In genomic region chr13:8839111-8839510, GRCm38 (mm10) we compare ENCODE assay signal across 15 mouse cellular contexts. TPM values are rescaled to one million over a fixed set of nuclear protein-coding genes. Genes with fewer than 3 reads are reported as not detected.
DNase-seq lines count a peak whose midpoint lies in the region; ATAC-seq and TF ChIP-seq lines count a peak whose summit lies in the region.
"Had no signal": no experiment of that assay in that cellular context is flagged by ENCODE, and none has a peak within 500 bp of the region (broad histone marks: within the 10 kb centered on the region; RNA-seq: fewer than 3 reads in every experiment).

No protein-coding gene starts in this region.

- H3K4me3 ChIP-seq in kidney, adult 2 months (ENCODE audit: insufficient read depth, low read depth, low read length), result no peak overlapping the region
- H3K4me3 ChIP-seq in lung, embryonic 16.5 days (ENCODE audit: low read length), result no peak overlapping the region
- H3K4me3 ChIP-seq in heart, embryonic 16.5 days (ENCODE audit: low read length), result no peak overlapping the region
- H3K4me3 ChIP-seq in stomach, embryonic 16.5 days (replicated peaks; ENCODE audit: low read length), result no peak overlapping the region
- H3K4me3 ChIP-seq: hindbrain, embryonic 15.5 days; neural tube, embryonic 12.5 days had no signal

- no peak for TF ChIP-seq CTCF in kidney, adult 2 months (conservative IDR thresholded peaks at IDR 0.05; ENCODE audit: insufficient read depth, insufficient read length, low read depth, low read length)

- ATAC-seq in lung, embryonic 16.5 days (ENCODE audit: low read depth), result no peak
- ATAC-seq in heart, embryonic 16.5 days (replicated peaks; ENCODE audit: extremely low read depth, insufficient read depth, low FRiP score), result no peak
- no peak for ATAC-seq in stomach, embryonic 16.5 days (ENCODE audit: insufficient read depth, low FRiP score)
- ATAC-seq: midbrain, embryonic 16.5 days had no signal

- H3K9me3 ChIP-seq in lung, embryonic 16.5 days (ENCODE audit: control insufficient read depth, low read length), result no peaks in the 10 kb centered on the region
- H3K9me3 ChIP-seq in heart, embryonic 16.5 days (replicated peaks; ENCODE audit: control insufficient read depth, low read length), result no peaks in the 10 kb centered on the region
- H3K9me3 ChIP-seq in stomach, embryonic 16.5 days (replicated peaks; ENCODE audit: control insufficient read depth, low read length), result no peaks in the 10 kb centered on the region
- H3K9me3 ChIP-seq: G1E; hindbrain, embryonic 15.5 days; neural tube, embryonic 12.5 days had no signal

- peak overlapping the region; percentile 58 for H3K27ac ChIP-seq in kidney, adult 2 months (ENCODE audit: insufficient read depth, low read depth, low read length)
- peak overlapping the region; percentile 67 for H3K27ac ChIP-seq in lung, embryonic 16.5 days (ENCODE audit: low read length)
- peak overlapping the region; percentile 70 for H3K27ac ChIP-seq in heart, embryonic 16.5 days (ENCODE audit: low read length)
- H3K27ac ChIP-seq in stomach, embryonic 16.5 days (ENCODE audit: low read length), result peak overlapping the region; percentile 39
- H3K27ac ChIP-seq: hindbrain, embryonic 15.5 days; neural tube, embryonic 12.5 days had no signal

- no peaks in the 10 kb centered on the region for H3K27me3 ChIP-seq in kidney, adult 2 months (replicated peaks; ENCODE audit: control insufficient read depth, insufficient read depth, low read length)
- no peaks in the 10 kb centered on the region for H3K27me3 ChIP-seq in lung, embryonic 16.5 days (ENCODE audit: control insufficient read depth, insufficient read depth, low read depth, low read length)
- H3K27me3 ChIP-seq in heart, embryonic 16.5 days (ENCODE audit: control insufficient read depth, insufficient read depth, low read length), result no peaks in the 10 kb centered on the region
- no peaks in the 10 kb centered on the region for H3K27me3 ChIP-seq in stomach, embryonic 16.5 days (ENCODE audit: control insufficient read depth, insufficient read depth, low read length)
- H3K27me3 ChIP-seq: hindbrain, embryonic 15.5 days; neural tube, embryonic 12.5 days had no signal

- peaks cover 9% of the 10 kb centered on the region for H3K36me3 ChIP-seq in kidney, adult 2 months (ENCODE audit: control insufficient read depth, insufficient read depth, low read length)
- H3K36me3 ChIP-seq in lung, embryonic 16.5 days (ENCODE audit: control insufficient read depth, insufficient read depth, low read length), result peaks cover 29% of the 10 kb centered on the region
- peaks cover 62% of the 10 kb centered on the region for H3K36me3 ChIP-seq in heart, embryonic 16.5 days (ENCODE audit: control insufficient read depth, insufficient read depth)
- peaks cover 7% of the 10 kb centered on the region; the same call in 1 of the 2 replicates for H3K36me3 ChIP-seq in stomach, embryonic 16.5 days (ENCODE audit: control insufficient read depth, insufficient read depth, low read length)

- no peak overlapping the region for H3K4me2 ChIP-seq in lung, embryonic 16.5 days (ENCODE audit: low read depth, low read length)
- H3K4me2 ChIP-seq in heart, embryonic 16.5 days (ENCODE audit: low read depth, low read length), result no peak overlapping the region
- H3K4me2 ChIP-seq in stomach, embryonic 16.5 days (ENCODE audit: low read depth, low read length), result no peak overlapping the region
- H3K4me2 ChIP-seq: hindbrain, embryonic 15.5 days; neural tube, embryonic 12.5 days had no signal

- WGBS in kidney, adult 2 months, result 78% methylated on average over 10 of the region's 10 CpGs
- 80% methylated on average over 10 of the region's 10 CpGs for WGBS in lung, embryonic 16.5 days
- 82% methylated on average over 10 of the region's 10 CpGs for WGBS in heart, embryonic 16.5 days
- WGBS in stomach, embryonic 16.5 days, result 87% methylated on average over 10 of the region's 10 CpGs

- no peak for DNase-seq in kidney, adult 2 months
- DNase-seq in kidney, postnatal 4 days, result no peak
- no peak for DNase-seq in lung, adult 18-20 months
- DNase-seq in spleen, postnatal 14 days (ENCODE audit: low spot score in 2 of 2), result no peak
- DNase-seq in ovary, postnatal 14 days (ENCODE audit: low spot score), result no peak
- DNase-seq: adrenal gland, adult 8-10 months; cerebellum, adult 9-11 months; thymus, adult 18-20 months had no signal

- H3K9ac ChIP-seq in lung, embryonic 16.5 days (ENCODE audit: low read length), result no peak overlapping the region
- no peak overlapping the region for H3K9ac ChIP-seq in heart, embryonic 16.5 days (ENCODE audit: low read length)
- no peak overlapping the region for H3K9ac ChIP-seq in stomach, embryonic 16.5 days (ENCODE audit: low read length)
- H3K9ac ChIP-seq: hindbrain, embryonic 15.5 days; neural tube, embryonic 12.5 days had no signal

- no peak for TF ChIP-seq POLR2A in kidney, adult 2 months (IDR thresholded peaks at IDR 0.05; ENCODE audit: low read depth, low read length)

- no peaks in the 10 kb centered on the region for H3K4me1 ChIP-seq in kidney, adult 2 months (ENCODE audit: control insufficient read depth, insufficient read depth, low read length)
- H3K4me1 ChIP-seq in lung, embryonic 16.5 days (replicated peaks; ENCODE audit: control insufficient read depth, insufficient read depth, low read length), result no peaks in the 10 kb centered on the region
- no peaks in the 10 kb centered on the region for H3K4me1 ChIP-seq in heart, embryonic 16.5 days (ENCODE audit: control insufficient read depth, insufficient read depth, low read length)
- H3K4me1 ChIP-seq in stomach, embryonic 16.5 days (ENCODE audit: control insufficient read depth, insufficient read depth, low read length), result no peaks in the 10 kb centered on the region
- H3K4me1 ChIP-seq: hindbrain, embryonic 15.5 days; neural tube, embryonic 12.5 days had no signal

RNA-seq across cellular contexts. Expression of gene Wdr37, which starts 32.6 kb away (rescaled TPM):
- polyA plus RNA-seq in kidney, adult 2 months (2012; rRNA removed), result 9.9 and 11.4 TPM in 2 replicates
- 21.3 and 23.1 TPM in 2 replicates for polyA plus RNA-seq in lung, embryonic 16.5 days (2015; fragmentation: Nextera tagmentation; extraction: Ambion mirVana)
- polyA plus RNA-seq in heart, embryonic 16.5 days (2015; fragmentation: Nextera tagmentation; extraction: Ambion mirVana), result 18.7 and 20.6 TPM in 2 replicates
- 19.0 and 20.4 TPM in 2 replicates for polyA plus RNA-seq in stomach, embryonic 16.5 days (2015; fragmentation: Nextera tagmentation; extraction: Ambion mirVana)

RNA-seq across cellular contexts. Expression of gene Idi1, which starts 46.2 kb away (rescaled TPM):
- 8.8 and 11.0 TPM in 2 replicates for polyA plus RNA-seq in kidney, adult 2 months (2012; rRNA removed)
- polyA plus RNA-seq in lung, embryonic 16.5 days (2015; fragmentation: Nextera tagmentation; extraction: Ambion mirVana), result 54.2 and 59.9 TPM in 2 replicates
- polyA plus RNA-seq in heart, embryonic 16.5 days (2015; fragmentation: Nextera tagmentation; extraction: Ambion mirVana), result 40.1 and 49.2 TPM in 2 replicates
- 122 and 125 TPM in 2 replicates for polyA plus RNA-seq in stomach, embryonic 16.5 days (2015; fragmentation: Nextera tagmentation; extraction: Ambion mirVana)
